Mouse (Mus musculus): ENCODE measurements around the gene Gtf2h3. TPM values are rescaled to one million over a fixed set of nuclear protein-coding genes. Genes with fewer than 3 reads are reported as not detected.
"Not testable (repeated sequence)": the region's sequence is repeated elsewhere in the genome, so short reads cannot be mapped to it uniquely, and the experiment has no call there.

Gene Gtf2h3
- 10 to 100 TPM; 26.6 to 30.5 TPM for total RNA-seq (2021)

DNA sequence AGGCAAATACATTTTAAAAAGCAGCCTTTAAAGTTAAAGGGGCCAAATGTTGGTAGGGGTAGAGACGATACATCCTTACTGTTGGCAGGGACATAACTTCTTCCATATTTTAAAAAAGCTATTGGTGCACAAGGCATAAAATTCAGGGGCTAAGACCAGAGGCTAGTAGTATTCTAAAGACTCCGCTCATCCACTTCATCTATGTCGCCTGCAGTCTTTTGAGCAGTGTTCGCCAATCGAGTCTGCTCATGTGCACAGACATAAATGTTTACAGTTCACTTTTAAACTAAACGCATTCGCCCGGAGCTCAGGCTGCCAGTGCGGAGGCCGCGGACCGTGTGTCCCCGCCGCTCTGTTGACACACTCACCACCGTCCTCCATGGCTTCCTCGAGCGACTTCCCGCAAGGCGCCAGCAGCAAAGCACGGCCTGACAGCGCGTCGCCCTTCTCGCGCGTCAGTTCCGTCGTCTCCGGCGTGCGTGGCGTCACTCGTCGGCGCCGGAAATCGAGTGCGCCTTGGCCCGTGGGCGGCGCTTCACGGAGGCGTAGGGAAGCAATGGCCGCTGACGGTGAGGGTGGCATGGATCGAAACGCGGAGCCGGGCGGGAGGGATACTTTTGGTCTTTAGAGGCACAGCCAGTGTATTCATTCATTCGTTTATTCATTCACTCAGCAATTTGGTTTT lies at the start of gene Gtf2h3, which contains the start of gene Eif2b1:
Gene Gtf2h3, plus strand, starts transcription at position 508 of the 685 bp plus-strand sequence.
Gene Eif2b1, minus strand, starts transcription at position 499 of the 685 bp plus-strand sequence.
- intact Hi-C loops (cut with DNase I), result loop anchor here (2.0 kb wide), 1 partner anchor 26 kb away; the partner anchor contains the start of gene Ddx55
- DNase-seq (ENCODE audit: low spot score in 2 of 2), result peak; percentile 95

DNA sequence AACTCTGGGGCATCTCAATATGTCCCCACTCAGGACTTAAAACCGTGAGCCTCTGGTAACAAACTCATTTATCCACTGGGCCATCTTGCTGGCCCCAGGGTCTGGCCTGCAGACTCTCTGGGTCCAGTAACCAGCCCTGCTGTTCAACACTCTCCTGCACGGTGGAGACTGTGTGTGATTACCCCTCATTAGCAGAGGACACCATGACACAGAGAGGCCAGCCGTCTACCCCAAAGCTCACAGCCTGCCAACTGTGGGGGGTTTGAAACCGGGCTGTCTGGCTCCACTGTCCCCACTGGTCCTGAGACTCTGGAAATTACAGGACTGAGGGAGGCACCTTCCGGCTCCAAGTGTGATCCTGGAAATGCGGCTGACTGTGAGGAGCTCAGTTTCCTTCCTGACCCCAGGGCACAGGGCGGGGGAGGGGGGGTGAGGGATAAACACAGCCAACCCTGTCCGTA lies 49.7 kb upstream of the Gtf2h3 start:
- DNase-seq (ENCODE audit: low spot score in 2 of 2), result no peak
- intact Hi-C loops (cut with DNase I), result no loop called here

DNA sequence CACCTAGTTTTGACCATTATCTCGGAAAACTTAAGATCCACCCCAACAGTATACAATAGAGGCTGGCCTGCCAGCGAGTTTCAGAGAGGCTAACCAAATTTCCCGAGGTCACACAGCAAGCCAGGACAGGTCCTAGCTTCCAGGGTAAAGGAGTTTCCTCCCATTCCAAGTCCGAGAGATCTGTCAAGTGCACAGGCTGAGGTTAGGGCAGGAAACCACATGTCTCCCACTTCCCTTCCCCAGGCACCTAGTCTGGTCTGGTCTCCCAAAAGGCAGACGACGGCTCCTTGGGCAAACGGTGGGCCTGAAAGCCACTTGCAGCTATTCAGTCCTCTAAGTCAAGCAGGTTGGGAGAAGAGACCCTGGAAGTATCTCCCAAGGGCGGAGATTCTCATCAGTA lies 49.2 kb upstream of the Gtf2h3 start:
- intact Hi-C loops (cut with DNase I), result no loop called here
- no peak for DNase-seq (ENCODE audit: low spot score in 2 of 2)

DNA sequence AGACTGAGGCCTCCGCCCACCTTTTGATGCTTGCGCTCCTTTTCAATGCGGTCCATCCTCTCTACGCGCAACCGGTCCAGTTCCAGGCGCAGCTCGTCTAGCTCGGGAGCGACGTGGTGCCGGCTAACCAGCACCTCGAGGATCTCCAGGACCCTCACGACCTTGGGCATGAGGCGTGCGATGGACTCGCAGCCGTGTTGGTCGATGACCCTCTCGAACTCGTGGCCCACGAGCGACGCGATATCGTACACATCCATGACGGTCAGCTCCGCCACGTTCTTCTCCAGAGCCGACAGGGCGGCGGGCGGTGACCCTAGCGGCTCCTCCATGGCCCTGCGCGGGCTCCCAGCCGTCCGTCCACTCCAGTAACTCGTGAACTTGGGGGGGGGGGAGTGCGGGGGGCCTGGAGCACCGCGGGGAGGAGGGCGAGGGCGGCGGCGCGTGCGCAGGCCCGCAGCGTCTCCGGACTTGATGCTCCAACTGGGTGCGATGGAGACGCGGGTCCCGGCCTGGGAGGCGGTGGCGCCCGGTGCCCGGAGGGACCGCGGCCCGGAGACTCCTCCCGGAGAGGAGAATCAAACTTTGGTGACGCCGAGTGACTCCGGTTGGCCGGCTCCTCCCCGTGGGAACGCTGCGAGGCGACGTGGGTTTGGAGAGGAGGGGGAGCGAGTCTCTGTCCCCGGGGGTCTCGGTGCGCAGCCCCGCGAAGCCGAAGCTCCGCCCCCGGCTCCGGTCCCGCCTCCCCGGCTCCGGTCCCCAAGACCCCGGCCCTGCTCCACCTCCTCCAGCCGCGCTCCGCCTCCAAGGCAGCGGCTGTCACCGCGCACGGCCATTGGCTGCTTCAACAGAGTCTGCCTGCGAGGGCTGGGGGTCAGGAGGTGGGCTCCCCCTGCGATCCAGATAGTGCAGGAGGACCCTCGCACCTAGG lies 48.0 kb upstream of the Gtf2h3 start, which contains the start of gene Rilpl1:
Gene Rilpl1, minus strand, starts transcription at position 737 of the 928 bp plus-strand sequence.
- intact Hi-C loops (cut with DNase I), result no loop called here
- DNase-seq (ENCODE audit: low spot score in 2 of 2), result peak; percentile 77 to 81

DNA sequence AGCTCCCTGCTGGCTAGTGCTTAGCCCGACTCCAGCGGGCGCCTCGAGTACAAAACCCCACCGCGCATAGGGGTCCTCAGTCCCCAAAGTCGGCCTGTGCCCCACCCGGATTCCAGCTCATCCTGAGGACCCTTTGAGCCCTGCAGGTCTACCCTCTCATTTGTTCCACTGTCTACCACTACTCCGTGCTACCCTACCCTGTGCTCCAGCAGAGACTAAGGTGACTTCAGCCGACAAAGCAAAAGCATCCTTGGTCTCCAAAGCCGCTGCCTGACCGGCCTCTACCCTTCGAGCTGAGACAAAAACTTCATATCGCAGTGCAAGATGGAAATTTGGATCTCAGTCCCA lies 47.4 kb upstream of the Gtf2h3 start:
- intact Hi-C loops (cut with DNase I), result no loop called here
- no peak for DNase-seq (ENCODE audit: low spot score in 2 of 2)

DNA sequence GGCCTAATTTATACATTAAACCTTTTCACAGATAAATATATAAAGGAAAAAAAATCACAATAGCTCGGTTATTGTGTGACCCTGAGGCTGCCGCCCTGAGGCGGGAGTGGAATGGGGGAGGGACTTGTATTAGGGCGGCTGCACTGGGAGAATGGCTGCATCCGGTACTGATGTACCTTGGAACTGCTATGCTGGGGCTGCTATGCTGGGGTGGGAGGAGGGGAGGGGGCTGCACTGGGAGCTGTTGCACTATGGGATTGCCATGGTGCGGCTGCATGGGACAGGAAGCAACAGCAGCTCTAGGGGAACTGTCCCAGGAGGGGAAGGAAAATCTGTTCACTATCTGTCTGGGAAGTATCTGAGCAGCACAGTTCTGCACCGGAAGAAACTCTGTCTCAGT lies 46.5 kb upstream of the Gtf2h3 start:
- intact Hi-C loops (cut with DNase I), result no loop called here
- DNase-seq (ENCODE audit: low spot score in 2 of 2), result no peak

DNA sequence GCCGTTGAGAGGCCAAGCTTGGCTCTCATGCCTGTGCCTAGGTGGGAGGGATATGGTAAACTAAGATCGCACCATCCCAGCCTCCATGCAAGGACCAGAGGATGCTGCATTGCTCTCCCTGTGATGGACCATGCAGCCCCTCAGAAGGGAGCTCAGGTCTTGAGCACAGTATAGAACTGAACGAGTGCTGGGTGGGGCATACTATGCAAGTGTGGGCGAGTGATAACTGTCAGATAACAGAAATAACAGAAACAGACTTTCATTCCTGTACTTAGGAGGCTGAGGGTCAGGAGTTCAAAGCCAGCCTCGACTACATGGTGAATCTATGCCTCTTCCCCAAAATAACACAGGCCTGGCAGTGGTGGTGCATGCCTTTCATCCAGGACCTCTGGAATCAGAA lies 43.9 kb upstream of the Gtf2h3 start:
- intact Hi-C loops (cut with DNase I), result loop anchor here (5.0 kb wide), 2 partner anchors 33 to 53 kb away; partner anchors contain the start of gene Snrnp35
- DNase-seq (ENCODE audit: low spot score in 2 of 2), result no peak

DNA sequence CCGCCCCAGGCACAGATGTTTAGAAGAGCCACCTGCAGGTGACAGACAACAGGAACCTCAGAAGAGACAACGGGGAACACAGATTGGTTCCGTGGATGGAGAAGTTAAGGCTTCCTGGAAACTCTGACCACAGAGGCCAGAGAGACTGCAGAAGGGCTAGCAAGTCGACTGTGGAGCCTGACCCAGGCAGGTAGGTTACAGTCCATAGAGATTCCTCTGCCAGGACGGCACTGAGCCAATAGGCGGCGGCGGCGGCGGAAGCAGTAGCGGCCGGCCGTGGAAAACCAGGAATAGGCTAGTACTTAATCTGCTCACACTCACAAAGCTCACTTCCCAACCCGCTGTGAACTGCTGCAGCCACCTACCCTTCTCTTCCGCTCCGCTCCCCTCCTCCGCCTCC lies 42.2 kb upstream of the Gtf2h3 start:
- intact Hi-C loops (cut with DNase I), result loop anchor here (5.0 kb wide), 2 partner anchors 34 to 54 kb away; partner anchors contain the start of gene Snrnp35
- peak in 1 of 2 experiments; percentile 41 for DNase-seq (ENCODE audit: low spot score in 2 of 2)

DNA sequence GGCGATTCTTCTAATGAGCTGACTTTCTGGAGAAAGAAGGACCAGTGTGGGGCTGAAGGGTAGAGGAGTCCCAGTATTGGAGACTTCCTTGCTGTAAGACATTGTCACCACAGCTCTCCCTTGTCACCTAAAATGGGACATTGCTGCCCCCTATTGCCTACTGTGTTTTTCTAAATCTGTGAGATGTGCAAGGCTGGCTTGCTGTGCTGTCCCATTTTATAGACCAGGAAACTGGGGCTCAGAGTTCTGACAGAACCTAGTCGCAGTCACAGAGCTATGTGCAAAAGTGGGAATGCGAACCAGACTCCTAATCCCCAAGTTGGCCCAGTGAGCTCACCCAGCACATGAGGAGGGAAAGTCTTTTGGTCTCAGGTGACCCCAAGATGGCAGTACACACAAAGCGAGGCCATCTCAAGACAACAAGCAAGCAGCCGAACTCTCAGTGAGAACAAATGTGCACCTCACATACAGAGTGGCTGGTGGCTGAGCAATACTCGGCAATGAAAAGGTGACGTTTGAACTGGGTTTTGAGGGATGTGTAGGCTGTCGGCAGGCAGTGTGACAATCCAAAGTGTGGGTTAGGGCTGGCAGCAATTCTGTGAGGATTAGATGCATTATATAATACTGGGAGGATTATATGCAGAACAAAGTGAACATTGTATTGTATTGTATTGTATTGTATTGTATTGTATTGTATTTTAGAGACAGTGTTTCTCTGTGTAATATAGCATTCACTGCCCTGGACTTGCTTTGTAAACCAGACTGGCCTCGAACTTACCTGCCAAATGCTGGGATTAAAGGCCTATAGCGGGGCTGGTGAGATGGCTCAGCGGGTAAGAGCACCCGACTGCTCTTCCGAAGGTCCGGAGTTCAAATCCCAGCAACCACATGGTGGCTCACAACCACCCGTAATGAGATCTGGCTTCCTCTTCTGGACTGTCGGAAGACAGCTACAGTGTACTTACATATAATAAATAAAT lies 39.8 kb upstream of the Gtf2h3 start:
- intact Hi-C loops (cut with DNase I), result loop anchor here (5.0 kb wide), 2 partner anchors 37 to 57 kb away; partner anchors contain the start of gene Snrnp35
- DNase-seq (ENCODE audit: low spot score in 2 of 2), result peak; percentile 61 to 87

DNA sequence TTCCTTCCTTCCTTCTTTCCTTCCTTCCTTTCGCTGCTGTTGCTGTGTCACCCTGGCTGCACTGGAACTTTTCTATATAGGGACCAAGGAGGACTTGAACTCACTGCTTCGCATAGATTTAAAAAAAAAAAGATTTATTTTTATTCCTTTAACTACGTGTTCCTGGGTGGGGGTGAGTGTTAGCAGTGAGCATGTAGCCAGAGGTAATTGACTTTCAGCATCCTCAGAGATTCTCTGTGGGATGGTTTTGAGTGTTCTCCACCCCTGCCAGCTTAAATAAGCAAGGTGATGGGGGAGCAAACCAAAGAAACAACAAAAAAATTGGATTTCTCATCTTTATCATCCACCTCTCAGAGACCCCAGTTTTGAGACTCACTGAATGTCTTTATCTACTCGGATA lies 39.0 kb upstream of the Gtf2h3 start:
- intact Hi-C loops (cut with DNase I), result loop anchor here (2.0 to 5.0 kb wide), 4 partner anchors 38 to 115 kb away; partner anchors contain the start of gene Snrnp35
- DNase-seq (ENCODE audit: low spot score in 2 of 2), result no peak

DNA sequence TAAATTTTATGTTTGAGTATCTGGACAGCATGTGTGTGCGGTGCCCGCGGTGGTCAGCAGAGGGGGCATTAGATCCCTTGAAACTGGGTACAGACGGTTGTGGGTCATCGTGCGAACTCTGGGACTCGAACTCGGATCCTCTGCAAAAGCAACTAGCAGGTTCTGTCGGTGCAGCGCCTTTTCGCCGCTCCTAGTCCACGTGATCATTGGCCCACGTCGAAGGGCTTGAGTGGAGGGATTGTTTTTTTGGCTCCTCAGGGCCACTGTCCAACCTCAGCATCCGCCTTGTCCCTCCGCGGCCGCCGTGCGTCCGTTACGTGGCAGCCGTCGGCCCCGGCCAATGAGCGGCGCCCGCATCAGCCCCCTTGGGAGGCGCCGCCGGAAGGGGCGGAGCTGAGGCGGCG lies 38.6 kb upstream of the Gtf2h3 start, which contains the start of gene Tmed2:
Gene Tmed2, plus strand, starts transcription at position 313 of the 404 bp plus-strand sequence.
- intact Hi-C loops (cut with DNase I), result loop anchor here (2.0 kb wide), 2 partner anchors 108 to 116 kb away; no protein-coding TSS in a partner anchor
- peak; percentile 96 to 99 for DNase-seq (ENCODE audit: low spot score in 2 of 2)

DNA sequence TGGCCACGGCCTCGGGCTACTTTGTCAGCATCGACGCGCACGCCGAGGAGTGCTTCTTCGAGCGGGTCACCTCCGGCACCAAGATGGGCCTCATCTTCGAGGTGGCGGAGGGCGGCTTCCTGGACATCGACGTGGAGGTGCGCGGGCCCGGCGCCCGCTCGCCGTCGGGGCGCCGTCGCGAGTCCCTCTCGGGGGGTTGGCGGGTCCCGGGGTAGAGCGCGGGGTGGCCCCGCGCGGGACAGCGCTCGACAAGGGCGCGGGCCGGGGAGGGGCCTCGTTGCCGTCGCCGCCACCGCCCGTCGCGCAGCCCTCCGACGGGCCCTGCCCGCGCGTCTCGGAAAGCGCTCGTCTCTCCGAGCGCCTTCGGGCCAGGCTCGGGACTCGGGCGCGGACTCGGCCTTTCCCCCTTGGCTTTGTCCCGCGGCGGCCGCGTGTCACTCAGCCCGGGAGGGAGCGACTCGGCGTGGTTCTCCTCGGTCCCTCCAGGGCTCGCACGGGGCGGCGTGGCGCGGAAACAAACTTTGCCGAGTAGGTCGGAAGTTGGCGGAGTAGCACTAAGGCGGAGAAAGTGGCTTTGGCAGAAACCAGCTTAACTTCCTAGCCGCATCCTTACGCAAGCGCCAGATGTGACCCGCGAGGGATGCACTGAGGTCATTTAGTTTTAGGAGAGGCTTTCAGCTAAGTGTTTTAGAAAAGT lies 37.9 kb upstream of the Gtf2h3 start:
- DNase-seq (ENCODE audit: low spot score in 2 of 2), result peak in 1 of 2 experiments; percentile 56
- intact Hi-C loops (cut with DNase I), result loop anchor here (2.0 kb wide), 2 partner anchors 108 to 116 kb away; no protein-coding TSS in a partner anchor

DNA sequence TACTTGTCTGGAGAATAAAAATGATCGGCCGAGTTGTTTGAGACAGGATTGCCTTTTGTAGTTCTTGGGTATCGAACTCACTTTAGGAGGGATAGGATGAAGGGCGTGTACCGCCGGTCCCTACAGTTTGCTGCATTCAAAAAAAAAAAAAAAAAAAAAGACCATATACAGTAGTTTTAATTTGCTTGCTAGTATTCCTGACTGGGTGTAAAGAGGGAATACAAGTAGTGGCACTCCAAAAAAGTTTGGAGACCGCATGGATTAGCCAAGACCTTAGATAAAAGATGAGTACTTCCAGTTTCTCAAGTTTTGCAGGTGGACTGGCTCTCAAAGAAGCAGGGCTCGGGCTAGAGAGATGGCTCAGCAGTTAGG lies 37.4 kb upstream of the Gtf2h3 start:
- DNase-seq (ENCODE audit: low spot score in 2 of 2), result no peak
- intact Hi-C loops (cut with DNase I), result loop anchor here (2.0 kb wide), 2 partner anchors 109 to 117 kb away; no protein-coding TSS in a partner anchor

DNA sequence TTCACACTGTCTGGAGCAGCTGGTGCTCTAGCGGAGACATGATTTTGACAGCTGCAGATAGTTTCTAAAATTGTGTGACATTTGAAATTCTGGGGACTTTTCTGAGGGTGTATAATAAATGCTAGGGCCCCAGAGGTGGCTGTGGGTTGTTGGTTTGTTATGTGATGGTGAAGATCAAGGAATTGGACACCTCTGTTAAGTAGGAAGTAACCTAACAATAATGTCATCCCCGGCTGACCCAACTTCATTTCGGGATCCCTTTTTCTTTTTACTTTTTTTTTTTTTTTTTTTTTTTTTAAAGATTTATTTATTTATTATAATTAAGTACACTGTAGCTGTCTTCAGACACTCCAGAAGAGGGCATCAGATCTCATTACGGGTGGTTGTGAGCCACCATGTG lies 28.2 kb upstream of the Gtf2h3 start:
- intact Hi-C loops (cut with DNase I); DNase-seq (ENCODE audit: low spot score in 2 of 2): not testable (repeated sequence)

DNA sequence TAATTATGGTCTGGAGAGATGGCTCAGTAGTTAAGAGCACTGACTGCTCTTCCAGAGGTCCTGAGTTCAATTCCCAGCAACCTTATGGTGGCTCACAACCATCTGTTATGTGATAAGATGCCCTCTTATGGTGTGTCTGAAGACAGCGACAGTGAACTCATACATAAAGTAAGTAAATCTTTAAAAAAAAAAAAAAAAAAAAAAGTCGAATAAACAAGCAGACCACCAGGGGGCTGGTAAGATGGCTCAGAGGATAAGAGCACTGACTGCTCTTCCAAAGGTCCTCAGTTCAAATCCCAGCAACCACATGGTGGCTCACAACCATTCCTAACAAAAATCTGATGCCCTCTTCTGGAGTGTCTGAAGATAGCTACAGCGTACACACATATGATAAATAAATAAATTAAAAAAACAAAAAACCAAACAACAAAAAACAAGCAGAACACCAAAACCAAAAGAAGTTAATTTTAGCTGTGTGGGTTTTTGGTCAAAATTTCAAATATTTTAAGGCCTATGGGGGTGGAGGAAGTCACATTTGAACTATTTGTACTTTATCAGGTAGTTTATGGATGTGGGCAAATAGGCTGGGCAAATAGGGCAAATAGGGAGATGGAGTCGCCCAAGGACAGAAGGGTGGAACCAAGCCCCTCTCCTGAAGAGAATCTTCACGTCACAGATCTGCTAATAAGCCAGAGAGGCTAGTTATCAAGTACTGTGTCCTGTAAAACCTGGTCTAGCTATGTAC lies 27.4 kb upstream of the Gtf2h3 start:
- not testable (repeated sequence) for DNase-seq (ENCODE audit: low spot score in 2 of 2)
- intact Hi-C loops (cut with DNase I), result loop anchor here (2.0 kb wide), 1 partner anchor 27 kb away; the partner anchor contains the start of genes Eif2b1 and Gtf2h3

DNA sequence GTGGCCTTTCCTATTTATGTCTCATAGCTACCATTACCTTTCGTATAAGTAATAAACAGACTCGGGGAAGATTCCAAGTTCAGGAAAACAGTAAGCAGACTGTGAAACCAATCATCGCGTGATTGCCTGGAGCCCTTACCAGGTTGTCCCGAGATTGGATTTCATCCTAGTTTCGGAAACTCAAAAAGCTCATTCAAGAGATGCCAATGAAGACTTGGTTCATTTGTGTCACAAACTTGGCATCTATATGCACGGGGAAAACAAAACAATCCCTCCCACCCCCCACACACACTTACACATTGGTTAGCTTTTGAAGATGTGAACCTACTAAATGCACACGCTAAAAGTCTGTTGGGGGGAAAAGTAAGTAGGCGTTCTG lies 26.9 kb upstream of the Gtf2h3 start:
- intact Hi-C loops (cut with DNase I), result loop anchor here (2.0 kb wide), 1 partner anchor 27 kb away; the partner anchor contains the start of genes Eif2b1 and Gtf2h3

More for the DNA sequence above, 26.9 kb upstream of the Gtf2h3 start:
- no peak for DNase-seq (ENCODE audit: low spot score in 2 of 2)

Measured in left cerebral cortex, postnatal 25 days (tissue).